Mouse (Mus musculus) C2C12 (cell line): ENCODE results near the gene Il9r. TPM values are rescaled to one million over a fixed set of nuclear protein-coding genes. Genes with fewer than 3 reads are reported as not detected.

Experiments
- H3K27me3 ChIP-seq: one replicate; pipeline ENCODE4 v1.6.1; 2011; ENCODE audit not compliant: control insufficient read depth, insufficient read depth, insufficient read length
- H3K36me3 ChIP-seq: one replicate; pipeline ENCODE4 v1.6.1; 2011; ENCODE audit not compliant: control insufficient read depth, insufficient read depth
- H3K4me3 ChIP-seq: one replicate; pipeline ENCODE4 v1.5.1; 2011; ENCODE audit warnings: mild to moderate bottlenecking, control low read depth; ENCODE audit not compliant: poor library complexity, insufficient read depth, severe bottlenecking
- H3K79me2 ChIP-seq: one replicate; pipeline ENCODE4 v1.6.1; 2011; ENCODE audit not compliant: control insufficient read depth, insufficient read depth
- H3K79me3 ChIP-seq: one replicate; pipeline ENCODE4 v1.6.1; 2011; ENCODE audit warnings: low read depth, control low read depth
- H3ac ChIP-seq: one replicate; pipeline ENCODE3; 2011; ENCODE audit warnings: low read depth; ENCODE audit not compliant: control insufficient read depth, insufficient read length
- CEBPB ChIP-seq: IDR thresholded peaks from one replicate; pipeline ENCODE4 v1.6.1; 2011; ENCODE audit warnings: low read depth, mild to moderate bottlenecking, control low read depth, moderate library complexity
- CTCF ChIP-seq: IDR thresholded peaks from one replicate; pipeline ENCODE4 v1.5.1; 2011; ENCODE audit not compliant: control insufficient read depth, insufficient read depth, insufficient read length
- FOSL1 ChIP-seq: IDR thresholded peaks from one replicate; pipeline ENCODE4 v1.8.0; 2011; ENCODE audit warnings: mild to moderate bottlenecking, low read length; ENCODE audit not compliant: poor library complexity, insufficient read depth, severe bottlenecking
- MAX ChIP-seq: IDR thresholded peaks from one replicate; pipeline ENCODE4 v1.6.1; 2011; ENCODE audit warnings: mild to moderate bottlenecking, control low read depth
- MYOD1 ChIP-seq: IDR thresholded peaks from one replicate; pipeline ENCODE4 v1.6.1; 2011; ENCODE audit warnings: low read depth; ENCODE audit not compliant: control insufficient read depth, insufficient read length
- MYOG ChIP-seq: IDR thresholded peaks from one replicate; pipeline ENCODE4 v1.6.1; 2011; ENCODE audit not compliant: control insufficient read depth, insufficient read length; ENCODE audit errors: extremely low read depth
- USF1 ChIP-seq: IDR thresholded peaks from one replicate; pipeline ENCODE4 v1.6.1; 2011; ENCODE audit warnings: low read depth, mild to moderate bottlenecking, control low read depth, moderate library complexity
- polyA plus RNA-seq: library from polyadenylated mRNA; unstranded; fragments of >200 nt; fragmentation: generic; extraction: Trizol; gene quantifications from one replicate; pipeline ENCODE4 v1.2.1, GENCODE M21; 2012; ENCODE audit warnings: missing spikeins

The Il9r gene
- polyA plus RNA-seq, 1 experiment: not detected

GRCm38 (mm10) chr11:32243205-32243955, 43.3 kb upstream of the Il9r start:
- TF ChIP-seq USF1 (no peak), MYOG (no peak), CEBPB (no peak), MAX (no peak), CTCF (no peak), MYOD1 (no peak), FOSL1 (no peak)
- H3K4me3 ChIP-seq: no peak overlapping the region
- H3K79me2 ChIP-seq: no peaks in the 10 kb centered on the region
- peaks cover 57% of the 10 kb centered on the region for H3K36me3 ChIP-seq
- no peak overlapping the region for H3ac ChIP-seq
- no peaks in the 10 kb centered on the region for H3K27me3 ChIP-seq
- no peaks in the 10 kb centered on the region for H3K79me3 ChIP-seq

DNA sequence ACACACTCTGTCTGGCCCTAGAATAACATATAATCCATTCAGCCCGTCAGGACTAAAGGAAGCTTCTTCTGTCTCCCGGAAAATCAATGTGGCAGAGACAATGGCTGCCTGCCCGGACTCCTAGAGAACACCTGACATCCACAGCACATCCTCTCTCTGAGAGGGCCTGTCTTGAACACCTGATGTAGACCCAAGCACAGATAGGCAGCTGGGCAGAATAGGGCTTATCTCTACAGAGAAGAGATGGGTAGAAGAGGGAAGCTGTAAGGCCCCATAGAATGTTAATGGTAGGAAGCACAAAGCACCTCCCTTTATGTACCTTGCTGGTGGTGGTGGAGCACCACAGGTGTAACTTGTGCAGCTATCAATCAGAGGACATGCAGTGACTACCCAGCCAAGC, 42.1 kb upstream of the Il9r start:
- Histone ChIP-seq H3K79me2 (no peaks in the 10 kb centered on the region), H3K4me3 (no peak overlapping the region), H3K36me3 (peaks cover 57% of the 10 kb centered on the region), H3K27me3 (no peaks in the 10 kb centered on the region), H3ac (no peak overlapping the region), H3K79me3 (no peaks in the 10 kb centered on the region)
- TF ChIP-seq CEBPB (no peak), MAX (no peak), MYOG (no peak), FOSL1 (no peak), MYOD1 (no peak), USF1 (no peak), CTCF (no peak)

GRCm38 (mm10) chr11:32241391-32241790, 41.3 kb upstream of the Il9r start:
- no peak overlapping the region for H3ac ChIP-seq
- H3K36me3 ChIP-seq: peaks cover 54% of the 10 kb centered on the region
- no peaks in the 10 kb centered on the region for H3K27me3 ChIP-seq
- no peak overlapping the region for H3K4me3 ChIP-seq
- TF ChIP-seq USF1 (no peak), FOSL1 (no peak), MYOG (no peak), MAX (no peak)
- H3K79me3 ChIP-seq: no peaks in the 10 kb centered on the region
- no peaks in the 10 kb centered on the region for H3K79me2 ChIP-seq

GRCm38 (mm10) chr11:32238093-32238860, 38.2 kb upstream of the Il9r start:
- Histone ChIP-seq H3K4me3 (no peak overlapping the region), H3K36me3 (peaks cover 56% of the 10 kb centered on the region)

GRCm38 (mm10) chr11:32237411-32237795, 37.3 kb upstream of the Il9r start:
- Histone ChIP-seq H3K79me2 (no peaks in the 10 kb centered on the region), H3K27me3 (no peaks in the 10 kb centered on the region), H3K79me3 (no peaks in the 10 kb centered on the region), H3K36me3 (peaks cover 57% of the 10 kb centered on the region), H3ac (no peak overlapping the region), H3K4me3 (no peak overlapping the region)
- TF ChIP-seq MAX: no peak
- TF ChIP-seq CTCF: no peak
- no peak for TF ChIP-seq USF1
- TF ChIP-seq CEBPB: no peak
- no peak for TF ChIP-seq MYOD1
- no peak for TF ChIP-seq FOSL1
- TF ChIP-seq MYOG: no peak

More at GRCm38 (mm10) chr11:32238093-32238860, 38.2 kb upstream of the Il9r start:
- no peaks in the 10 kb centered on the region for H3K79me2 ChIP-seq
- TF ChIP-seq CTCF (peak; percentile 94), MYOG (no peak)
- H3K27me3 ChIP-seq: no peaks in the 10 kb centered on the region
- no peak overlapping the region for H3ac ChIP-seq
- H3K79me3 ChIP-seq: no peaks in the 10 kb centered on the region
